Mouse (Mus musculus) thymus, adult 2 months (tissue): Measurements from ENCODE around the gene Ttc21a.

Experiments
- CTCF ChIP-seq: fragments of 200-500 bp; IDR thresholded peaks from 2 replicates; pipeline ENCODE4 v1.5.1; 2012; ENCODE audit warnings: mild to moderate bottlenecking, control low read depth, low read length, moderate library complexity, borderline replicate concordance; ENCODE audit not compliant: control insufficient read depth, poor library complexity, insufficient read depth; ENCODE audit errors: extremely low read depth
- POLR2A ChIP-seq: fragments of 200-500 bp; IDR thresholded peaks from 2 replicates; pipeline ENCODE4 v1.6.1; 2012; ENCODE audit warnings: mild to moderate bottlenecking, low read length, control low read depth, moderate library complexity; ENCODE audit not compliant: control insufficient read depth, poor library complexity, insufficient read depth; ENCODE audit errors: extremely low read depth

DNA sequence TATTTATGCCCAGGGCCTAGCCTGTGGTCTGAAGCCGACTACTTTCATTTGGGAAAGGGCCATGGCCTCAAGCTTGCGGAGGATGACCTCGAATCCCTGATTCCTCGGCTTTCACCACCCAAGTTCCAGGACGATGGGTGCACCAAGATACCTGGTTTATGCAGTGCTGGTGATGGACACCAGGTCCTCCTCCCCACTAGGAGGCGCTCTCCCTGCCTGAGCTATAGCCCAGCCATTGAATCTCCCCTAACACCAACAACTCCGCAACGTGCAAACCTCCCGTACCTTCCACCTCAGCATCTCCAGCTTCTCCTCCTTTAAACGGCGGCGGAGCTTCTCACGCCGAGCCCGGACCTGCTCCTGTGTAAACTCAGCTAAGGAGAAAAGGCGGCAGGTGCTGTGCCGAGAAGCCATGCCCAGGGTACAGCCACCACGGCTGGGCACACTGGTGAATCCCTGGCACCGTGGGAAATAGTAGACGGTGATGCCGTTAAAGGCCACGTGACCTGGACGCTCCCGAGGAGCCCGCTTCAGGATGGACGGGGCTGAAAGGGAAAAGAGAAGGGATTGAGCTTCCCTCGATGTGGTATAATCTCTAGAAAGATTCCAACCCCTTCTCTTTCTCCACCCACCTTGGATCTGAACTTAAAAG, 36.6 kb downstream of the Ttc21a start:
- TF ChIP-seq CTCF (peak; percentile 69; the same call in 1 of the 2 replicates), POLR2A (no peak)
